Mouse (Mus musculus): ENCODE results near the gene Pot1b.
A peak's percentile ranks its signal among the peaks of the same experiment; 100 is the strongest.

The Pot1b gene

DNA sequence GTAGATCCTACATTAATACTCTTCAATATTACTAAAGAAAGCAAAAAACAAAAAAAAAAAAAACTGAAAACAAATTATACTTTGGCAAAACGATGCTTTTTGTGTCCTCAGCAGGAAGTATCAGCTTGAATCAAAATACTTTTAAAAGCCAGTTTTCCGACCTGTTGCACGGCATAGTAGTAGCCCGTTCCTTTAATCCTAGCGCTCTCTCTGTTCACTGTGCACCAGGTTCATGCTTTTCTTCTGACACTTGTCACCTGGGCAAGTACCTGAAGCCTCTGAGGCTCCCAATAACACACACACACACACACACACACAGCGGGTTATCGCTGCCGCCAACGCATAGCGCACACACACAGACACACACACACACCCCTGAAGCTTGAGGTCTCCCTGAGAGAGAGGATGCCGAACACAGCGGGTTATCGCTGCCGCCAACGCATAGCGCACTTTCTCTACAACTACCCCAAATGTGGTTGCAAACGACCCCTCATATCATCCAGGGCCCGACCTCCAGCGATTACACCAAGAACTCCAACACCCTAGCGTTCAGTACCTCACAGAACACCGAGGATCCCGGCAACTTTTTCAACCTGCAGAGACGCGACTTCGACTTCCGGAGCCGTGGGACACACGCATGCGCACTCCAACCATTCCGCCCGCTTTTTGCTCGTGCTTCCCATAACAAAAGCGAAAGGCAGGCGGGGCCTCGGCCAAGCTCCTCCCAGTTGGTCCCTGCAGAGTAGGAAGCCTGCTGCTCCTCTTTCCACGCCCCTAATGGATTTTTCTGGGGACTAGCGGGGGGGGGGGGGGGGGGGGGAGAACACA lies at the start of gene Pot1b:
Gene Pot1b (minus strand): TSS at position 645 of the 828 bp plus-strand sequence.
- peak; percentile 84 to 88 for DNase-seq (ENCODE audit: low spot score in 2 of 2)

DNA sequence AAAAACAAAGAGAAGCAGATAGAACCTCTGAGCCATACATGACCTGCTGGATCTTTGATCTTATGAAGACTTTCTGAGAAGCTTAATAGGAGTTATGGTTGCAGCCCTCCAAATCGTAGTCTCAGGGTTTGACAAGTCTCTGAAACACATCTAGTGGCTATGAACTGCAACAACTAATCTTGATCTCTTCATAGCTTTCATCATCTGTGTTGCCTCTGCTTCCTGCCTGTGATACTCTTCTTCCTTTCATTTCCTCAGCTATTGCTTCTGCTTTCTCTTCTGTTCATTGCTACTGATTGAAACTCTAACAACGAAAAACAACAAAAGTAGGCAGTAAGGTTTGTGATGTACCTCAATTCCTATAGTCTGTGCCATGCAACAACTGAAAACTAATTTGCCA lies 38.7 kb upstream of the Pot1b start:
- DNase-seq (ENCODE audit: low spot score in 2 of 2), result no peak

DNA sequence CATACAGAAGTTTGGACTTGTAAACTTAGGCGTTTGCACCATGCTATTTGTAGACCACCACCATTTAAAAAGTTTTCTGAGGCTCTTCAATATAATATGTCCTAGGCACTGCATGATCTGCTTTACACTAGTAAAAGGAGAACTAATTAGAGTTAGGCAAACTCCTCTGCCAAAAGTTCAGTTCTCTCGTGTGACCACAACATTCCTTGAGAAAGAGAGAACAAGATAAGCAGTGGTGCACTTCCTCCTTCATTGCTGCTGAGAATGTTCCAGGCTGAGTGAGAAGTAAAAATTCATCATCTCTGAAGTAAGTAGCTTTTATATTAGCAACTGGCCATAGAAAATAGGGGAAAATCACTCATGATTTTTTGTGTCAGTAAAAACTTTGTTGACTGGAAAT lies 37.4 kb upstream of the Pot1b start, which contains the start of gene Adgre4:
Gene Adgre4 (plus strand): TSS at position 199 of the 400 bp plus-strand sequence.
- no peak for DNase-seq (ENCODE audit: low spot score in 2 of 2)

DNA sequence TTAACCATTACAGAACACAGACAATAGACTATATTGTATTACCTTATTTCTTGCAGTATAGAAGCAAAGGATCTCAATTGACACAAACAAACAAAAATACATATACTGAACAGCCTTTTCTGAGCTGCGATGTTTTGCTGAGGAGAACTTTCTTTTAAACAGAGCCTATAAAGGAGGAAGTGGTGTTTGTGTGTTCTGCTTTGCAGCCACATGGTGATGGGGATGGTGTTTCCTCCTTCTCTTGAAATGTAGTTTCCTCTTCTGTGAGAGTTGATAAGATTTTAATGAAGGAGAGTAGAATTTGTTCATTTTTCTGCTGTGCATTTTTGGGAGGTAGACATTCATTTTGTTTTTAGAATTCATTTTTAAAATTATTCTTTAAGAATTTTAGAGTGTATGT lies 24.2 kb upstream of the Pot1b start:
- DNase-seq (ENCODE audit: low spot score in 2 of 2), result no peak

DNA sequence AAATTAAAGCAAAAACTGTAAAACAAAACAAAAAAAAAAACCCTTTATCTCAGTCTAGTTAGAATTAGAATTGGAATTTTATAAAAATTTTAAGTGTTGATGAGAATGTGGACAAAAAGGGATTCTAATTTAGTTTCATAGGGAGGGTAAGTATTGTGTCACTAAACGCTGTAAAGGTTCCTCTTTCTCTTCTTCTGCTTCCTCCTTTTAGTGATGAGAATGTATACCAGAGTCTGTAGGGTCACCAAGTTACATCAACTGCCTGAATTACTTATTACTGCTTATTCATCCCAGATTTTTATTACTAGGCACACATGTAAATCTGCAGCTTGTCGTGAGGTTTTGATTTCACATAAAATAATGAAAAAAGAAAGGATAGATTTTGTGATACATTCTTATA lies 13.8 kb upstream of the Pot1b start:
- no peak for DNase-seq (ENCODE audit: low spot score in 2 of 2)

DNA sequence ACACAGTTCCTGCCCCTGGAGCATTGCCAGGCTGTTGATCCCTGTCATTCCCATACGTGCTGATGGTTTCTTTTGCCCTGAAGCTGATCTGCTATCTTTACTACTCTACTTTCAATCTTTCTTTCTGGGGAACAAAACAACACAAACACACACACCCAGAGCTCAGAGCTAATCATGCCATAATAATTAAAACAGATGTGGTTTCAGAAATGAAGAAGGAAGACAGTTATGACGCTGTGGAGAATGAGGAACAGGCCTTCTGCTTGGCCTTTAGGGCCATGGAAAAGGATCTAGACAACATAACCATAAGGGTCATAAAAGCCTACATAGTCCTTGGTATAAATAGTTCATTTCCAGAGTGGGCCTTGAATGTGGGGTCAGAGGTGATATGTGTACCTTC lies 9.8 kb upstream of the Pot1b start:
- DNase-seq (ENCODE audit: low spot score in 2 of 2), result no peak

DNA sequence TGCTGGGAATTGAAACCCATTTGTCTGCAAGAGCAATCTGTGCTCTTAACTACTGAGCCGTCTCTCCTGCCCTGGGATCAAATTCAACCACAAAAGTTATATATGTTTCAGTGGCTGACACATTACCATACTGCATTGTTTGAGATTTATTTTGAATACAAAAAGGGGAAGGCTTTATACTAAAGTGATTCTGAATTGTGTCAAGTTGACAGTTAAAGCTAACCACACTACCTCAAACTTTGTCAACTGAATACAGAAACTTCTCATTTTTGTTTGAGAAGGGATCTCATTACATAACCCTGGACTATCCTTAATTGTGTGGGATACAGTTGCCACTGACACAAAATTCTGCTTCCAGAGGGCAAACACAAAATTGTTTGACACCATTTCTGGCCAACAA lies 8.8 kb upstream of the Pot1b start:
- no peak for DNase-seq (ENCODE audit: low spot score in 2 of 2)

DNA sequence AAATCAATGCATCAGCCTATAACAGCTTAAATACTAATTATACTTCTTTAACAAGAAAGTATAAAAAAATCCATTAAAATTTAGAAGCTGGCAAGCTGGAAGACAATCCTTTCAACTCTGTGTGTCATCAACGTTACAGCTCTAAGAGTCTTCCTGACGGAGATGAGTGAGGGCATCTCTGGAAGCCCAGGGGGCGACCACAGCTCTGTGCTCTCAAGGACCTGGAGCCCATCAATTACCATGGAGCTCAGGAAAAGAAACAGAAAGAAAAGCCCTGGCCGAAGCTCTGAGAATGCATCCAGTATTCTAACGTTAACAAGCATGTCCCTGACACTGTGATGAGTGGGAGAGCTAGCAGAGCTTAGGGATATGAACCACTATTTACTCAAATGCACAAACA lies 9.6 kb downstream of the Pot1b start:
- no peak for DNase-seq (ENCODE audit: low spot score in 2 of 2)

DNA sequence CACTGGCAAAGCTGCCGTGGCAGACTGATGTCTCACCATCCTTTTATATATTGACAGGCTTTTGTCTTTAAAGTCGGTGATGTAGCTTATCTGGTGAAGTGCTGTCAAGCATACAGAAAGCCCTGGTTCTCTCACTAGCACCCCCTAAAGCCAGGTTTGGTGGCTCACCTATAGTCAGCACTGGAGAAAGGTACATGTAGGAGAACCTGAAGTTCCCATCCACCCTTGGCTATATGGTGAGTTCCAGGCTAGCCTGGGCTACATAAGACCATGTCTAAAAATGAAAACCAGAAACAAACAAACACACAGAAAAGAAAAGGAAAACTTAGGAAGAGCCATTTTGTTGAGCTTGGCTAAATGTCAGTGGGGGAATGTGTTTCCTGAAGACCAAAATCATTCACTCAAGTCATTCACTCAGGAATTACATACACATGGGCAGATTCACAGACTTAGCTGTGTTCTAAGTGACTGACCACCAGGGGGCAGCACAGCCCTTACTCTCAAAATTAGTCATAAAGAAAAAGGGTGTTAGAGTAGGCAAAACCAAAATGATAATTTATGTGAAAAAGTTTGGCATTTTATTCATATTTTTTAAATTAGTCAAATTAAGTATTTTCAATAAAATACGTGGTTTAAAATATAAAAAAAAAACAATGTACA lies 10.1 kb downstream of the Pot1b start:
- DNase-seq (ENCODE audit: low spot score in 2 of 2), result peak; percentile 59 to 78

DNA sequence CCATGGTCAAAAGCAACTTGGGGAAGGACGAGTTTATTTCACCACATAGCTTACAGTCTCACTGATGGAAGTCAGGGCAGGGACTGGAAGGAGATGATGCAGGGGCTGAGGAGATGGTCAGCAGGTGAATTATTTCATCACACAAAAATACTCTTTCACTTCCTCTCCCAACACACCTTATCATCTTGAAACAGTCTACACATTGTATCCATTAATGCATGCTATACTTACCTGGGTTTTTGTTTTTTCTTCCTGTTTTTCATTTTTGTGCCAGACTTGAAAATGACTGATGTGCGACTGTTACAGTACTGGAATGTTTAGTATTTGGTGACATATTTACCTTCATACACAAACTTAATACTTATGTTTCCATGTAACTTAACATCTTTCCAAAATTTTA lies 13.0 kb downstream of the Pot1b start:
- no peak for DNase-seq (ENCODE audit: low spot score in 2 of 2)

DNA sequence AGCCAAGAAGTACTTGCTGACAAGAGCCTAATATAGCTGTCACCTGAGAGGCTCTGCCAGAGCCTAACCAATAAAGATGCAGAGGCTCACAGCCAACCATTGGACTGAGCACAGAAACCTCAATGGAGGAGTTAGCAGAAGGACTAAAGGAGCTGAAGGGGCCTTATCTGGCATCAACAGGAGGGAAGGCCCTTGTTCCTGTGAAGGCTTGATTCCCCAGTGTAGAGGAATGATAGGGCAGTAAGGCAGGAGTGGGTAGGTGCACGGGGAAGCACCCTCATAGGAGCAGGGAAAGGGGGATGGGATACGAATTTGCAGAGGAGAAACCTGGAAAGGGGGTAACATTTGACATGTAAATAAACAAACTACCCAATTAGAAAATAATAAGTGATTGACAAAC lies 51.3 kb downstream of the Pot1b start:
- DNase-seq (ENCODE audit: low spot score in 2 of 2), result no peak

DNA sequence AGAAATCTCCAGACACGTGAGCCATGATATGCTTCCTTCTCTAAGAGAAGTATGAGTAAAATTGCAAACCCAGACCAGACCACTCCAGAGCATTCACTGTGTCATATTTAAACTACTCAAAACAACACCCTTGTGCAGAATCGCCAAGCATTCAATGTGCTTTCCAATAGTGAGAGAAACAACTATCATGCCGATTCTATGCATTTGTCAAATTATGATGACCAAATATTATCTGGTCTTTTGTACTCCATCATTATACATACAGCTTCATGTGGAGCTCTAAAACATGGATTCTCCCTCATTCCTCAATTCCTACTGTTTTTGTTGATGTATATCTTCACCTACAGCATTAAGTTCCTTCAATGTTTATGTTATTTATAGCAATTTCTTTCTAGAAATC lies 87.3 kb downstream of the Pot1b start, which contains the start of gene Vmn2r118:
Gene Vmn2r118 (minus strand): TSS at position 101 of the 400 bp plus-strand sequence.
- DNase-seq (ENCODE audit: low spot score in 2 of 2), result no peak

Data from natural killer cell, adult 2 months (primary cell).